Mouse (Mus musculus) heart, embryonic 13.5 days (tissue): Measurements from ENCODE around the gene Col13a1. TPM values are rescaled to one million over a fixed set of nuclear protein-coding genes. Genes with fewer than 3 reads are reported as not detected.

ENCODE experiments used
- ATAC-seq: fragments of 200-750 bp; cut with Nextera tagmentation; 2 replicates; pipeline ENCODE4 v1.8.0; 2017; ENCODE audit warnings: moderate TSS enrichment; ENCODE audit not compliant: insufficient number of reproducible peaks, low FRiP score, low TSS enrichment; ENCODE audit errors: extremely low read depth
- H3K27ac ChIP-seq: fragments of 300-500 bp; sonication (generic); replicated peaks from 2 replicates; pipeline ENCODE4 v1.5.1; 2015; ENCODE audit warnings: moderate library complexity, mild to moderate bottlenecking, inconsistent platforms
- H3K27me3 ChIP-seq: fragments of 300-500 bp; sonication (generic); replicated peaks from 2 replicates; pipeline ENCODE4 v1.6.1; 2015; ENCODE audit warnings: mild to moderate bottlenecking, inconsistent platforms
- H3K36me3 ChIP-seq: fragments of 300-500 bp; sonication (generic); 2 replicates; pipeline ENCODE4 v1.6.1; 2015; ENCODE audit warnings: mild to moderate bottlenecking, inconsistent platforms
- H3K4me1 ChIP-seq: fragments of 300-500 bp; sonication (generic); 2 replicates; pipeline ENCODE4 v1.6.1; 2015; ENCODE audit warnings: inconsistent platforms
- H3K4me2 ChIP-seq: fragments of 300-500 bp; sonication (generic); 2 replicates; pipeline ENCODE4 v1.6.1; 2015; ENCODE audit warnings: inconsistent platforms, mild to moderate bottlenecking, moderate library complexity
- H3K4me3 ChIP-seq: fragments of 300-500 bp; sonication (generic); 2 replicates; pipeline ENCODE4 v1.5.1; 2015; ENCODE audit warnings: moderate library complexity, mild to moderate bottlenecking, inconsistent platforms
- H3K9ac ChIP-seq: fragments of 300-500 bp; sonication (generic); 2 replicates; pipeline ENCODE4 v1.6.1; 2015; ENCODE audit warnings: inconsistent platforms, mild to moderate bottlenecking, moderate library complexity
- H3K9me3 ChIP-seq: fragments of 300-500 bp; sonication (generic); 2 replicates; pipeline ENCODE4 v1.6.1; 2016; ENCODE audit warnings: inconsistent platforms
- WGBS: fragments of 180-500 bp; shearing (Covaris S2); methylation state at CpG from one replicate; pipeline ENCODE4 v1.1.7; 2015; ENCODE audit warnings: mixed read lengths; 5-methylcytosine and 5-hydroxymethylcytosine counted together
- polyA plus RNA-seq: library from polyadenylated mRNA; unstranded; fragments of >200 nt; fragmentation: Nextera tagmentation; extraction: Ambion mirVana; gene quantifications from 2 replicates; pipeline ENCODE4 v1.2.1, GENCODE M21; 2015

The Col13a1 gene
- 11.1 and 12.5 TPM in 2 replicates for polyA plus RNA-seq

DNA sequence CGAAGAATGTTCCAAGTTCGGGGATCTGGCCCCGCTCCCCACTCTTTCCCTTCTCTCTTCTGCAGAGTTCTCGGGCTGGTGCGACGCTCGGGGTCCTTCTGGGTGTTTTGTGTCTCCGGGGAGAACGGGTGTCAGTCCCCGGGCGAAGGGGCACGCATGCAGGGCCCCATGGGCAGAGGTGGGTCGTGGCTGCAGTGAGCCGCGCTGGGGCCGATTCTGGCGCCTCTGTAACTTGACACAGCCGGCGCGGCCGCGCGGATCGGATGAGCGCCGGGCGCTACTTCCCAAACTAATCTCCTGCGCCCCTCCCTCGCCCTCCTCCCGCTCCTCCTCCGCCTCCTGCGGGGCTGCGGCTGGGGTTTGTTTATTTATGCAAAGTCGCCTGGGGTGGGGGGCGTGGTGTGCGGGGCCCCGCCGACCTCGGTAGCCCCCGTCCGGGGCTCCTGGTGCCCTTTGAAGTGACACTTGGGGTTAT, at the start of gene Col13a1:
Gene Col13a1, minus strand, starts transcription at position 243 of the 475 bp plus-strand sequence.
- Histone ChIP-seq H3K4me2 (peak within 1 kb of the TSS; percentile 92), H3K4me1 (peaks cover 47% of the 10 kb centered on the region), H3K27ac (peak within 1 kb of the TSS; percentile 22), H3K36me3 (no peaks in the 10 kb centered on the region), H3K27me3 (peaks cover 55% of the 10 kb centered on the region), H3K9me3 (0 out of 2 replicates have a peak, but pooled peaks cover 4% of the 10 kb centered on the region), H3K9ac (peak within 1 kb of the TSS; percentile 81), H3K4me3 (peak within 1 kb of the TSS; percentile 67)
- ATAC-seq = no peak
- WGBS = under 1% methylated on average over 41 of the region's 41 CpGs

DNA sequence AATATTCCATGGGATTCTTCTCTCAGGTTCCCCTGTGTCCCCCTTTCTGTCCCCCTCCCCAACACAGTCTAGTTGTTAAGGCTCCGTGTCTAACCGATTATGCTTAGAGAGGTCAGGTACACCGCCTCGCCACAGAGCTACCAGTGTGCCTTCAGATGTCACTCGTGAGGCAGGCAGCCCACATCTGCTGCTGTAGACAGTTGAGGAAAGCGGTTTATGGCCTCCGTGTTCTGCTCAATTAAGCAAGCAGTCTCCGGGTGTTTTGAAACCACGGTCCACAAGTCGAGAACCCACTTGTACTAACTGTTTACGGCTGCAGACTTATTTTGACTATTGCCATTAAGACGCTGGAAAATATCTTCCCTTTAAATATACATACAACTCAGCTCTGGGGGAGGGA, 48.8 kb upstream of the Col13a1 start:
- H3K4me1 ChIP-seq = peaks cover 19% of the 10 kb centered on the region
- H3K4me3 ChIP-seq = no peak overlapping the region
- no peak overlapping the region for H3K4me2 ChIP-seq
- no peak for ATAC-seq
- H3K36me3 ChIP-seq = no peaks in the 10 kb centered on the region
- H3K9ac ChIP-seq = no peak overlapping the region
- H3K9me3 ChIP-seq = peaks cover 5% of the 10 kb centered on the region; the same call in 1 of the 2 replicates
- WGBS = 82% methylated on average over 12 of the region's 12 CpGs
- H3K27me3 ChIP-seq = peaks cover 4% of the 10 kb centered on the region; the same call in 1 of the 2 replicates
- no peak overlapping the region for H3K27ac ChIP-seq

DNA sequence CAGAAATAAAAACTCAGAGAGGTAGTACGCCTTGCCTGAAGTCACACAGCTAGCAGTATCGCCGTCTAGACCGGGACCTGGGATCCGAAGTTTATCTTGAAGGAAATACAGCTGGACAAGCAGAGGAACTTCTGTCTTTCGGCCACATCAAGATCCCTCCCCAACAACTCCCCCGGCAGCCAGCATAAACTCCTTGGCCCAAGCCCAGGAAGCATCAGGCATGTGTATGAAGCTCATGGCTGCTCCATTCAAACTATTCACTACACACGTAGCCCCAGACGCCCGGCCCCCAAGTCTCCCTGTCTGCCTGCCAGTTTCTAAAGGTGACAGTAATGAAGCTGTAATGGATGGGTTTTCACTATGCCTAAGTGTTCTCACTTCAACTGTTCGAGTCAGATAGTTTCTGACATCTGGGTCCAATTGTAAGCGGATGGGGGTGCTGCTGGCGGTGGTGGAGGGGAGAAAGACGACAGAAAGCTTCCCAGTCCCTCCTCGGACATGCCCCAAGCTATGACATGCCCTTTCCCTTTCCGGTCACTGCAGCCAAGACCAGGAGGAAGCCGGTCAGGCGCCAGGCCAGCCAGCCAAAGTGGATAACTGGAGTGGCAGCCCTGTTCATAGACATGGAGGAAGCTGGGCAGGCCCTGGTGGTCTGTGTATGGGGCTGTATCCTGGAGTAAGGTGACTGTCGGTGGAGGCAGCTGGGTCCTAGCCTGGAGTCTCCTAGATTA, 45.1 kb upstream of the Col13a1 start:
- Histone ChIP-seq H3K4me3 (no peak overlapping the region), H3K27me3 (peaks cover 8% of the 10 kb centered on the region; the same call in 1 of the 2 replicates), H3K27ac (peak overlapping the region; percentile 13), H3K36me3 (no peaks in the 10 kb centered on the region), H3K4me2 (peak overlapping the region; percentile 30; the same call in 1 of the 2 replicates), H3K4me1 (peaks cover 24% of the 10 kb centered on the region), H3K9ac (0 out of 2 replicates have a peak overlapping the region, but pooled peaks have one; percentile 10), H3K9me3 (no peaks in the 10 kb centered on the region)
- ATAC-seq = no peak
- 30% methylated on average over 19 of the region's 19 CpGs for WGBS

DNA sequence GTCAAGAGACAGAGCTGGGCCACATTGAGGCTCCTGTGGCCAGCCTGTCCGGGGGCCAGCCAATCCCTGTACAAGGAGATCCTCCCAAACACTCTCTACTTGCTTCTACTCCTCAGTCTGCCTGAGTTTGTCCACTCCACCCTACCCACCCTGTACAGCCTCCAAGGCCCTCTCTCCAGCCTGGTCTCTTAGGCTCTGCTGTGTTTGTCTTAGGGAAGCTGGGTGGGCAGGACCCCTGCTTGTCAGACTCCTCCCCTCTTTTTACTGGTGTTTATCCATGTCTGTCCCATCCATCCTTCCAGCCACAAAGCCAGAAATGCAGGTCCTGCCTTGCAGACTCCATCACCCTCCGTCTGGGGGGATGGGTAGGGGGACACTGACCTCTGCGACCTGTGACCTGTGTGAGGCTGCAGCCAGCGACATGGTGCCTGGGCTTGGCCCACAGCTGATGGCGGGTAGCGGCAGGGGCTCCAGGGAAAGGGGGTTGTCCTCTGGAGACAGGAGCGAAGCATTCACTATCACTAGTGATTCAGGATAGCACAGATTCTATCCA, 41.2 kb upstream of the Col13a1 start:
- H3K36me3 ChIP-seq = no peaks in the 10 kb centered on the region
- no peak overlapping the region for H3K27ac ChIP-seq
- H3K9ac ChIP-seq = no peak overlapping the region
- no peak overlapping the region for H3K4me3 ChIP-seq
- 29% methylated on average over 7 of the region's 7 CpGs for WGBS
- no peak overlapping the region for H3K4me2 ChIP-seq
- H3K27me3 ChIP-seq = peaks cover 20% of the 10 kb centered on the region; the same call in 1 of the 2 replicates
- ATAC-seq = no peak
- peaks cover 31% of the 10 kb centered on the region for H3K4me1 ChIP-seq
- no peaks in the 10 kb centered on the region; the same call in 1 of the 2 replicates for H3K9me3 ChIP-seq

DNA sequence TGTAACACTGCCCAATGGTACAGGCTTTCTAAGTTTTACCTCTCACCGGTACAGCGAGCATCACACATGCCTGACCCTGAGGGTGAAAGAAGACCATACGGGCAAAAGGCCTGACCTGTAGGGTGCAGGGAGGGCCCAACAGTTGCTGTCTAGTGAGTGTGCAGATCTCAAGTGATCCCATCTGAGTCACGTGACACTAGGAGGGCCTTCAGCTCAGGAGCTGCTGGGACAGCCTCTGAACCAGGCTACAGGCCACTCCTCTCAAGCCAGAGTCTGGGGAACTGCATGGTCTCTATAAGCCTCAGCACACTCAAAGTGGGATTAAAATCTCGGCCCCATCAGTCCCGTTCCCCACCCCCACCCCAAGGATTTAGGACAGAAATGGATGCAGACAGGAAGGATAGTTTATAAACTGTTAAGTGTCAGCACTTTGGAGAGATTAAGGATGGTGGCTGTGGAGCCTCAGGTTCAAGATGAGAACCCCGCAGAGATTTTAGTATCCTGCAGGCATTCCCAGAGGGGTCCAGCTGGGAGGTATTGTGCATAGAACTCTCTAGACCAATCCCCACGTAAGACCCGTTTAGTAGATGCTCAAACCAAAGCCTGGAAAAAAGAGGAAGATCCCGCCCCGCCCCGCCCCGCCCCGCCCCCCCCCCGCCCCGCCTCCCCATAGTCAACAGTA, 40.6 kb upstream of the Col13a1 start:
- 23% methylated on average over 16 of the region's 16 CpGs for WGBS
- ATAC-seq = no peak
- Histone ChIP-seq H3K36me3 (no peaks in the 10 kb centered on the region), H3K27ac (no peak overlapping the region), H3K9me3 (no peaks in the 10 kb centered on the region; the same call in 1 of the 2 replicates), H3K27me3 (peaks cover 20% of the 10 kb centered on the region; the same call in 1 of the 2 replicates), H3K4me2 (no peak overlapping the region), H3K9ac (no peak overlapping the region), H3K4me3 (no peak overlapping the region), H3K4me1 (peaks cover 25% of the 10 kb centered on the region)

DNA sequence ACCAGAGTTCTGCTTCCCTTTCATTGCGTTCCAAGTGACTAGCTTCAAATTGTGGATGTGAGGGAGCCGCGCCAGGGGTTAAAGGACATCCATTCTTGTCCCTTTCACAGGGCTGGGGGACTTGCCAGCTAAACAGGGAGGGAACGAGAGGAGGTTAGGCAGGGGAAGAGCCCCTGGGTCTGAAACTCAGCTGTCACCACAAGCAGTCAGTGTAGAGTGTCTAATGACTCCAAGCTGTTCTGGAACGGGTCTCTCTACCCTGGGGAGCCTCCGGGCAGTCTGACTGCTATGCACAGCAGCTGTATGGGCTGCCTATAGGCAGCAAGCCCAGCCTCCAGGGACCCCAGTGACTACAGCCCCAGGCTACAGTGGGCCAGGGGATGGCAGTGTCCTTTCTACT, 38.0 kb upstream of the Col13a1 start:
- Histone ChIP-seq H3K4me2 (no peak overlapping the region), H3K4me3 (no peak overlapping the region), H3K4me1 (peaks cover 12% of the 10 kb centered on the region), H3K27me3 (peaks cover 16% of the 10 kb centered on the region; the same call in 1 of the 2 replicates), H3K9me3 (no peaks in the 10 kb centered on the region; the same call in 1 of the 2 replicates), H3K36me3 (no peaks in the 10 kb centered on the region), H3K9ac (no peak overlapping the region), H3K27ac (no peak overlapping the region)
- 46% methylated on average over 6 of the region's 6 CpGs for WGBS
- ATAC-seq = no peak

DNA sequence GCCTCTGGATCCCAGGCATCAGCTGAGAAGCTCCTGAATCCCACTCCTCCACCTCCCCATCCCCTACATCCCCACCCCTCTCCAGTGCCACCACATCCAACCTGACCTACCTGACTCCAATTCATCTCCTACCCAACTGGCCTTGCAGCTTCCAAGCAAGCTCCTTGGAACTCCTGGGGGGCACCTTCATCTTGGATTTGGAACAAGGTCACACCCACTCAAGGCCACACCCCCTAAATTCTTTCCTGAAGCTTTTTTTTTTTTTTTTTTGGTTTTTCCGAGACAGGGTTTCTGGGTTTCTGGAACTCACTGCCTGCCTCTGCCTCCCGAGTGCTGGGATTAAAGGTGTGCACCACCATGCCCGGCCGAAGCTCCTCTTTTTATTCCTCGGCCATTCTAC, 34.3 kb upstream of the Col13a1 start:
- Histone ChIP-seq H3K9ac (no peak overlapping the region), H3K4me3 (no peak overlapping the region), H3K36me3 (no peaks in the 10 kb centered on the region), H3K27me3 (peaks cover 21% of the 10 kb centered on the region), H3K4me1 (peaks cover 7% of the 10 kb centered on the region), H3K4me2 (no peak overlapping the region), H3K27ac (no peak overlapping the region), H3K9me3 (no peaks in the 10 kb centered on the region; the same call in 1 of the 2 replicates)
- no peak for ATAC-seq
- 72% methylated on average over 5 of the region's 5 CpGs for WGBS

DNA sequence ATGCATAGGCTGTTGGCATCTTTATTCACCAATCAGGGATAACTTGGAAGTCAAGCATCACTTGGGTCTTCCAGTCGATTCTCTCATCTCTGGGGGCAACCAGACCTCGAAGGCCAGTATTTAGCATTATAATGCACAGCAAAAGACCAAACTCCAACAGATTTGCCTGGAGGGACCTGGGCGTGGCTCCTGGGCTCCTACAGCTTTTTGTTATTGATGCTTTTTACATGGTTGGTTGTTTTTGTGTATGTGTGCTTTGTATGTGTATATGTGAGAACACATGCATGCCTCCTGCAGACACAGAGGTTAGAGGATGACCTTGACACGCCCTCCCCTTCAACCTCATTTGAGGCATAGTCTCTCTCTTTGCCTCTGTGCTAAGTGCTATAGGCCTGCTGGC, 33.5 kb upstream of the Col13a1 start:
- H3K9me3 ChIP-seq = no peaks in the 10 kb centered on the region; the same call in 1 of the 2 replicates
- ATAC-seq = no peak
- H3K36me3 ChIP-seq = no peaks in the 10 kb centered on the region
- no peak overlapping the region for H3K9ac ChIP-seq
- no peak overlapping the region for H3K4me3 ChIP-seq
- WGBS = 69% methylated on average over 4 of the region's 4 CpGs
- H3K4me2 ChIP-seq = no peak overlapping the region
- no peak overlapping the region for H3K27ac ChIP-seq
- H3K27me3 ChIP-seq = peaks cover 14% of the 10 kb centered on the region; the same call in 1 of the 2 replicates
- peaks cover 4% of the 10 kb centered on the region for H3K4me1 ChIP-seq

DNA sequence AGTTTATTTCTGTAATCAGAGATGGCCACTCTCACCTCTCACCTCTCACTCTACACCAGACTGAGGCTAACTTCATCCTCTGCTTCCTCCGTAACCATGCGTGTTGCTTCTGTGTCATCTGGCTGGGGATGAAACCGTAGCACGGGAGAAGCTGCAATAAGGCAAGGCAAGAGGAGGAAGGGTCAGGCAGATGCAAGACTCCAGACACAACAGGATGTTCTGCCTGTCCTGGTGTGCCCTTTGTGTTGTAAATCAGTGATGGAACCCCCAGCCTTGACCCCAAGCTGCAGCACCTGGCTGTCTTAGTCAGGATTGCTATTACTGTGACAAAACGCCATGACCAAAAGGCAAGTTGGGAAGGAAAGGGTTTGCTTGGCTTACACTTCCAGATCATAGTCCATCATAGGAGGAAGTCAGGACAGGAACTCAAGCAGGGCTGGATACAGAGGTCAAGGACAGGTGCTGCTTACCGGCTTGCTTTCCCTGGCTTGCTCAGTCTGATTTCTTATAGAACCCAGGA, 31.1 kb upstream of the Col13a1 start:
- Histone ChIP-seq H3K9me3 (no peaks in the 10 kb centered on the region), H3K4me1 (no peaks in the 10 kb centered on the region), H3K9ac (no peak overlapping the region), H3K27ac (no peak overlapping the region), H3K4me3 (no peak overlapping the region), H3K4me2 (no peak overlapping the region), H3K27me3 (peaks cover 6% of the 10 kb centered on the region; the same call in 1 of the 2 replicates), H3K36me3 (no peaks in the 10 kb centered on the region)
- no peak for ATAC-seq
- WGBS = 59% methylated on average over 6 of the region's 6 CpGs

DNA sequence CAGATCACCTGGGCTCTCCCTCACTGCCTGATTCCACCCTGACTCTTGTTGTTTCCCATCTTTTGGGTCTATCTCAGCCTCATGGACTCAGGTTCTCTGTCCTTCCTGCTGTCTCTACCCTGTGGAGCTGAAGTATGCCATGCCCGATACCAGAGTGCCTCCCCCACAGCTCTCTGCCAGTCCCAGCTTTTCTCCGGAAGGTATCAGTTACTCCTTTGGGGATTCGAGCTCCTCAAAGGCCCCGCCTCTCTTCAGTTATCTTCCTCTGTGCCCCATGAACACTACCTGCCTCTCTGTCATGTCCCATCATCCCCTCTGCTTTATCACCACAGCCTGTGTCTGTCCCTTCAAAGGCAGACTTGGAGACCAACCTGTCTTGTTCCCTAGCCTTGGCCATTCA, 29.1 kb upstream of the Col13a1 start:
- H3K36me3 ChIP-seq = no peaks in the 10 kb centered on the region
- H3K9me3 ChIP-seq = no peaks in the 10 kb centered on the region
- H3K4me3 ChIP-seq = no peak overlapping the region
- 62% methylated on average over 4 of the region's 4 CpGs for WGBS
- H3K4me2 ChIP-seq = no peak overlapping the region
- ATAC-seq = no peak
- no peaks in the 10 kb centered on the region for H3K4me1 ChIP-seq
- H3K27me3 ChIP-seq = peaks cover 6% of the 10 kb centered on the region; the same call in 1 of the 2 replicates
- H3K27ac ChIP-seq = no peak overlapping the region
- H3K9ac ChIP-seq = no peak overlapping the region

DNA sequence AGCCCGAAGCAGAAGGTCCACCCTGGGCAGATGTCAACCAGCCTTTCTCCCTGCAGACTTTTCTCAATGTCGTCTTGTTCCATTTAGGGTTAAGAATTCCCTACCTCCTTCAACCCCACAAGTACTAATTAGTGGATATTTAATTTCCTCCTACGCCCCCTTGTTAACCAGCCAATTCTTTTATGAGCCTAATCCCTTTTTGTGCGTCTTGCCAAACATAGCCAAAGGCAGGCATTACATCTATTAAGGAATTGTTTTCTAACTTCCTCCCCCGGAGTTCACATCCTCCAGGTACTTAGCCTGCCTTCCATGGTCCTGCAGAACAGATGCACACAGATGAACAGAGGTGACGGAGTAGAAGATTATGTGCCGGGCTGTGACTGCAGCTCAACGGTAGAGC, 27.5 kb upstream of the Col13a1 start:
- Histone ChIP-seq H3K27me3 (peaks cover 6% of the 10 kb centered on the region; the same call in 1 of the 2 replicates), H3K9me3 (no peaks in the 10 kb centered on the region), H3K27ac (no peak overlapping the region), H3K4me2 (no peak overlapping the region), H3K4me1 (no peaks in the 10 kb centered on the region), H3K9ac (no peak overlapping the region), H3K4me3 (no peak overlapping the region), H3K36me3 (no peaks in the 10 kb centered on the region)
- no peak for ATAC-seq
- WGBS = 75% methylated on average over 8 of the region's 8 CpGs
